Mouse (Mus musculus): ENCODE measurements around the gene Gadd45a. TPM values are rescaled to one million over a fixed set of nuclear protein-coding genes. Genes with fewer than 3 reads are reported as not detected.

Gadd45a gene
- polyA plus RNA-seq, 1 experiment from 2014 or later = 68.1 TPM

DNA sequence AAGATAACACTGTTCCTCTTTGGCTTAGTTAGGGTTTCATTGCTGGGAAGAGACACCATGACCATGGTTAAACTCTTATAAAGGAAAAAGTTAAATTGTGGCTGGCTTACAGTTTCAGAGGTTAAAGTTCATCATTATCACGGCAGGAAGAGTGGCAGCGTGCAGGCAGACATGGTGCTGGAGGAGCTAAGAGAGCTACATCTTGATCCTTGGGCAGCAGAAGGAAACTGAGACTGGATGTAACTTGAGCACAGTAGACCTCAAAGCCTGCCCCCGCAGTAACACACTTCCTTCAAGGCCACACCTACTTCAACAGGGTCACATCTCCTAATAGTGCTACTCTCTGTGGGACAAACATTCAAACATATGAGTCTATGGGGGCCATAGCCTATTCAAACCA is 47.7 kb downstream of the Gadd45a start:
- H3K4me1 ChIP-seq (replicated peaks; ENCODE audit: control insufficient read depth, insufficient read depth, low read length) = peaks cover 5% of the 10 kb centered on the region; the same call in 1 of the 2 replicates
- WGBS = 45% methylated on average over 3 of the region's 3 CpGs
- no peaks in the 10 kb centered on the region for H3K36me3 ChIP-seq (ENCODE audit: control insufficient read depth, insufficient read depth)
- H3K9ac ChIP-seq (ENCODE audit: low read depth, low read length) = no peak overlapping the region
- H3K27me3 ChIP-seq (replicated peaks; ENCODE audit: control insufficient read depth, insufficient read depth, low read length) = no peaks in the 10 kb centered on the region
- ATAC-seq = no peak
- no peaks in the 10 kb centered on the region for H3K9me3 ChIP-seq (ENCODE audit: control insufficient read depth)
- no peak overlapping the region for H3K27ac ChIP-seq (ENCODE audit: low read depth, low read length)
- H3K4me2 ChIP-seq (replicated peaks; ENCODE audit: low read depth) = no peak overlapping the region
- no peak overlapping the region for H3K4me3 ChIP-seq (ENCODE audit: low read depth, low read length)
- TF ChIP-seq CTCF (IDR thresholded peaks at IDR 0.05; ENCODE audit: low read depth) = no peak

DNA sequence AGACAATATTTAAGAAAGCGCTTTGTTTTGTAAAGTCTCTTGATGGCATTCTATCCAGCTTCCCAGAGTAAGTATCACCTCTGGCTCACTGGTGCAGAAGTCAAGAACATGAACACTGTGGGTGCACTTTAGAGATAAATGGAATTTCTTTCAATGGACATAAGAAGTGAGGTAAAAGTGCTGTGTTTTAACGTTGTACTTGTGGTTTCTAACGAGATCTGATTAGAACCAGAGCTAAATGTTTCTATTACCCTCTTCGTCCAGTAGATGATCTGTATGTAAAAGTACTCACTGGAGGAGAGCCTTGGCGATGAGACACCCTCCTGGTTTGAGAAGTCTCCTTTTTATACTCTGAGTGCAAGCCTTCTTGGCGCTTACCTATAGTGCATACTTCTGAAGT is 48.2 kb downstream of the Gadd45a start:
- H3K4me2 ChIP-seq (replicated peaks; ENCODE audit: low read depth) = no peak overlapping the region
- H3K9me3 ChIP-seq (ENCODE audit: control insufficient read depth) = no peaks in the 10 kb centered on the region
- no peak for TF ChIP-seq CTCF (IDR thresholded peaks at IDR 0.05; ENCODE audit: low read depth)
- H3K4me3 ChIP-seq (ENCODE audit: low read depth, low read length) = no peak overlapping the region
- no peak overlapping the region for H3K9ac ChIP-seq (ENCODE audit: low read depth, low read length)
- H3K27me3 ChIP-seq (replicated peaks; ENCODE audit: control insufficient read depth, insufficient read depth, low read length) = no peaks in the 10 kb centered on the region
- H3K4me1 ChIP-seq (replicated peaks; ENCODE audit: control insufficient read depth, insufficient read depth, low read length) = peaks cover 5% of the 10 kb centered on the region; the same call in 1 of the 2 replicates
- no peak overlapping the region for H3K27ac ChIP-seq (ENCODE audit: low read depth, low read length)
- WGBS = 87% methylated on average over 6 of the region's 6 CpGs
- no peaks in the 10 kb centered on the region for H3K36me3 ChIP-seq (ENCODE audit: control insufficient read depth, insufficient read depth)
- no peak for ATAC-seq

DNA sequence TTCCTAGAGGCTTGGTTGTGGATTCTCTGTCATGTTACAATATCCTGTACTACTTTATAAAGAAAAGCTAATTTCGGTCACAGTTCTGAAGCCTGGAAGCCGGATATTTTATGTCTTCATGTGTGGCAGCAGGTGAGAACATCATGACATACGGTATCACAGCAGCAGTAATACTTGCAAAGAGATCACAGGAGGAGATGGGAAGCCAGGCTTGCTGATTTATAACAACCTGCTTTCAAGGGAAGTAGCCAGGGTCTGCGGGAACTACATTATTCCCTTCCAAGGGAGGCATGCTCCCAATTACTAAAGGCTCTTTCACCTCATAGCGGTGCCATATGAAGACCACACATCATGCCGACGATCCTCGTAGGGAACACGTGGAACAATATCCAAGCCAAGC is 48.9 kb downstream of the Gadd45a start:
- Histone ChIP-seq H3K4me3 (ENCODE audit: low read depth, low read length) (no peak overlapping the region), H3K9ac (ENCODE audit: low read depth, low read length) (no peak overlapping the region), H3K4me1 (replicated peaks; ENCODE audit: control insufficient read depth, insufficient read depth, low read length) (peaks cover 5% of the 10 kb centered on the region; the same call in 1 of the 2 replicates), H3K4me2 (replicated peaks; ENCODE audit: low read depth) (no peak overlapping the region), H3K36me3 (ENCODE audit: control insufficient read depth, insufficient read depth) (no peaks in the 10 kb centered on the region), H3K27ac (ENCODE audit: low read depth, low read length) (no peak overlapping the region), H3K27me3 (replicated peaks; ENCODE audit: control insufficient read depth, insufficient read depth, low read length) (no peaks in the 10 kb centered on the region), H3K9me3 (ENCODE audit: control insufficient read depth) (no peaks in the 10 kb centered on the region)
- WGBS = 94% methylated on average over 9 of the region's 9 CpGs
- no peak for TF ChIP-seq CTCF (IDR thresholded peaks at IDR 0.05; ENCODE audit: low read depth)
- no peak for ATAC-seq

DNA sequence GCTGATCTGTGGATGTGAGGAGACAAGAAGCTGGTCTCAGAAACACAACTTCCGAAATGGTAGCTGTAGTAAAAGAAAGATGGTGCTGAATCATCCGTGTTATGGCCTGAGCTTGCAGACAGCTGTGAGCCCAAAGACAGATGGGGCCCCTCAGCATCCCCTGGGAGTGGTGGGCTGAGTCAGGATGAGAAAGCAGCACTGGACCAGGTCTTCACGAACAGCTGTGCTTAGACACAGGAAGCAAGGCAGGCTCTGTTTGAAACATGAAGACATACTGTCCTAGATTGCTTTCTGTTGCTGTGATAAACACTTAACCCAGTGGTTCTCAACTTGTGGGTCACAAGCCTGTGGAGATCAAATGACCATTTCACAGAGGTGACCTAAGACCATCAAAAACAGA is 49.6 kb downstream of the Gadd45a start:
- H3K4me3 ChIP-seq (ENCODE audit: low read depth, low read length) = no peak overlapping the region
- H3K36me3 ChIP-seq (ENCODE audit: control insufficient read depth, insufficient read depth) = no peaks in the 10 kb centered on the region
- no peak overlapping the region for H3K4me2 ChIP-seq (replicated peaks; ENCODE audit: low read depth)
- TF ChIP-seq CTCF (IDR thresholded peaks at IDR 0.05; ENCODE audit: low read depth) = no peak
- WGBS = 58% methylated on average over 3 of the region's 3 CpGs
- 0 out of 2 replicates have a peak, but pooled peaks have one; percentile 31 for ATAC-seq
- H3K9ac ChIP-seq (ENCODE audit: low read depth, low read length) = no peak overlapping the region
- peaks cover 5% of the 10 kb centered on the region; the same call in 1 of the 2 replicates for H3K4me1 ChIP-seq (replicated peaks; ENCODE audit: control insufficient read depth, insufficient read depth, low read length)
- H3K9me3 ChIP-seq (ENCODE audit: control insufficient read depth) = no peaks in the 10 kb centered on the region
- no peaks in the 10 kb centered on the region for H3K27me3 ChIP-seq (replicated peaks; ENCODE audit: control insufficient read depth, insufficient read depth, low read length)
- no peak overlapping the region for H3K27ac ChIP-seq (ENCODE audit: low read depth, low read length)

GRCm38 (mm10) chr6:66986063-66986462 is 51.2 kb downstream of the Gadd45a start:
- H3K27ac ChIP-seq (ENCODE audit: low read depth, low read length) = no peak overlapping the region

GRCm38 (mm10) chr6:66985500-66985899 is 51.8 kb downstream of the Gadd45a start:
- no peaks in the 10 kb centered on the region for H3K9me3 ChIP-seq (ENCODE audit: control insufficient read depth)
- no peak overlapping the region for H3K4me3 ChIP-seq (ENCODE audit: low read depth, low read length)
- no peak overlapping the region for H3K9ac ChIP-seq (ENCODE audit: low read depth, low read length)
- H3K36me3 ChIP-seq (ENCODE audit: control insufficient read depth, insufficient read depth) = no peaks in the 10 kb centered on the region
- no peak for ATAC-seq
- no peaks in the 10 kb centered on the region for H3K27me3 ChIP-seq (replicated peaks; ENCODE audit: control insufficient read depth, insufficient read depth, low read length)
- TF ChIP-seq CTCF (IDR thresholded peaks at IDR 0.05; ENCODE audit: low read depth) = no peak
- 74% methylated on average over 7 of the region's 7 CpGs for WGBS
- peaks cover 5% of the 10 kb centered on the region; the same call in 1 of the 2 replicates for H3K4me1 ChIP-seq (replicated peaks; ENCODE audit: control insufficient read depth, insufficient read depth, low read length)
- no peak overlapping the region for H3K27ac ChIP-seq (ENCODE audit: low read depth, low read length)
- no peak overlapping the region for H3K4me2 ChIP-seq (replicated peaks; ENCODE audit: low read depth)

More at GRCm38 (mm10) chr6:66986063-66986462, 51.2 kb downstream of the Gadd45a start:
- Histone ChIP-seq H3K9ac (ENCODE audit: low read depth, low read length) (no peak overlapping the region), H3K4me2 (replicated peaks; ENCODE audit: low read depth) (no peak overlapping the region), H3K27me3 (replicated peaks; ENCODE audit: control insufficient read depth, insufficient read depth, low read length) (no peaks in the 10 kb centered on the region), H3K9me3 (ENCODE audit: control insufficient read depth) (no peaks in the 10 kb centered on the region), H3K4me3 (ENCODE audit: low read depth, low read length) (no peak overlapping the region), H3K36me3 (ENCODE audit: control insufficient read depth, insufficient read depth) (no peaks in the 10 kb centered on the region), H3K4me1 (replicated peaks; ENCODE audit: control insufficient read depth, insufficient read depth, low read length) (peaks cover 5% of the 10 kb centered on the region; the same call in 1 of the 2 replicates)
- TF ChIP-seq CTCF (IDR thresholded peaks at IDR 0.05; ENCODE audit: low read depth) = no peak
- ATAC-seq = no peak
- WGBS = 92% methylated on average over 12 of the region's 12 CpGs

Other genes starting within 250 kb of the Gadd45a start
- not detected in 2 replicates for gene Vmn1r39, start 226.8 kb downstream of the Gadd45a start, polyA plus RNA-seq (2015; fragmentation: Nextera tagmentation; extraction: Ambion mirVana)
- gene Gng12, start 141.1 kb downstream of the Gadd45a start, polyA plus RNA-seq (2015; fragmentation: Nextera tagmentation; extraction: Ambion mirVana) = 265 and 271 TPM in 2 replicates
- gene Serbp1, start 200.7 kb upstream of the Gadd45a start, polyA plus RNA-seq (2015; fragmentation: Nextera tagmentation; extraction: Ambion mirVana) = 209 and 220 TPM in 2 replicates